Mouse (Mus musculus): ENCODE measurements around the gene Spta1.

Spta1 gene

DNA sequence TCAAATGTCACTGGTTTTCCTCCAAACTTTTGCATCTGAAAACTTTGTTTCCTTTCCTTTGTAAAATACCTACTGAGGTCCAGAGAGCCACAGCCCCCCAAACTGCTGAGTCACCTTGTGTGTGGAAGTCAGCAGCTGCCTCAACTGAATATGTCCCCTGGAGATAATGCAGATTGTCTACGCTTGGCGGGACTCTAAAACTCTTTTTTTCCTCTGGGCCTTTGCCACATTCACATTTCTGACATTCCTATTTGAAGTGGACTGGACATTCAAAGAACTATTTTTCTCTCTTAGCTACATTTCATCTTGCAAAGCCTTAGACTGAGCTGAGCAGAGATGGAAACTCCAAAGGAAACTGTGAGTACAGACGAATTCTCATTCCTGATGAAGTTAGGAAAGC lies at the start of gene Spta1:
TSS of gene Spta1 (plus strand) at position 172 of the 400 bp plus-strand sequence.
- DNase-seq (ENCODE audit: low spot score), result no peak

DNA sequence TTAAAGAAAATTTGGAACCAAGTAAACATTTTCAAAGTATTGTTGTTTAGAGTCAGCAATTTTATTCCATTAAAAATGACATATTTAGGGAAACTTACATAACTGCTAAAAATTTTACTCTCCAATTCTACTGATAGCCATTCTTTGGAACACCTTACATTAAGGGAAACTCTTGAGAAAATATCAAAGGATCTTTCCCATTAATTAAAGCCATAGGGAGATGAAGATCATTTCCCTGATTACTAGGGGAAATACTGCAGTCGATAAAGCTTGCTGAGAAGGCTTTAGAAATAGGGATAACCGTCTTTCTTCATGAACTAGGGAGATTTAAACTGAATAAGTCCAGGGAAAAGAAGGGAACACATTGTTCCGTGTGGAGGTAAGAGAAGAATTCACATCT lies 41.4 kb upstream of the Spta1 start, which contains the start of gene Olfr424:
TSS of gene Olfr424 (plus strand) at position 301 of the 400 bp plus-strand sequence.
- no peak for DNase-seq (ENCODE audit: low spot score)

DNA sequence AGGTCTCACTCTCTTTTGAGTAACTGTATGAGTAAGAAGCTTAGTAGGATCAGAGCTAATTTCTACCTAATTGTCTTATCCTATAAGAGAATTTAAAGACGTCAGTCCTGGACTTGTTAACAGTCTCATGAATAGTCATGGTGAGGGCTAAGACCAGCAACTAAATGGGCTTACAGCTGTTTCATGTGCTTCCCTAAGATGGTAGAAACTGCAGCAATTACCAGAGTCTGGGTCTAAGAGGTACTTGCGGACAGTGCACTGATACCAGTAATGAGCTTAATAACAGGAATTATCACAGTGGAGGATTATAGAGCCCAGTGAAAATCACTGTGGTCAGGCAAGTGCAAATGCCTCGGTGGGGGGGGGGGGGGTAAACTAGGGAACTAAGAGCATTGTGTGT lies 40.6 kb upstream of the Spta1 start:
- no peak for DNase-seq (ENCODE audit: low spot score)

DNA sequence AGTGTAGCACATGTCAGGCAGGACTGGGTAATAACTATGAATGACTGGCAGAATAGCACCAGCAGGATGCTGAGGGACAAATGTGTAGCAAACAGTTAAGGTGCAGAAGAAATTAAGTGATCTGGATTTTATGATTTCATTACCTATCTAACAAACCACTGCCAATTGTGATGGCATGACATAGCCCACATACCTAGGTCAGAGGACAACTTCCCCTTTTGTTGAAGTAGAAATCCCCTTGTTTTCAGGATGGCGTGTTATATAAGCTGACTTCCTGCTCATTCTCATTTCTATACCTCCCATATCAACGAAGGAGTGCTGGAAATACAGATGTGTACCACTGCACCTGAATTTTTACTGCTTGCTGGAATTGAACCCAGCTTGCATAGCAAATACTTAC lies 31.2 kb upstream of the Spta1 start:
- no peak for DNase-seq (ENCODE audit: low spot score)

DNA sequence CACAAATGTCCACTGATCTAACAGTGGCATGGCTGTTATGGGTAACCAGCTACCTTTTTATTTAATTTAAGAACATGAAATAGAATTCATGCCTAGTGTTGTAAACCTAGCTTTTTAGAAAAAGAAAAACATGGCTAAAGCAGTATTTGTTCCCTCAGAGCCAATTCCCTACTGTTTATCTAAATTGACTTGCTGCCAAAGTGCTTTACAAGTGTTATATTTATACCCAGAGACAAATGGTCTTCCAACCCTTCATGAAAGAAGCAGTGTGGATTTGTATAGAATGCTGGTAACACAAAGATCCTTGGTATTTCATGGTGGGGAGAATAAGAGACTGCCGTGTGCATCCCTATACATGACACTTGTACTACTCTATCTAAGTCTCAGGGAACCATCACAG lies 25.9 kb upstream of the Spta1 start:
- DNase-seq (ENCODE audit: low spot score), result no peak

DNA sequence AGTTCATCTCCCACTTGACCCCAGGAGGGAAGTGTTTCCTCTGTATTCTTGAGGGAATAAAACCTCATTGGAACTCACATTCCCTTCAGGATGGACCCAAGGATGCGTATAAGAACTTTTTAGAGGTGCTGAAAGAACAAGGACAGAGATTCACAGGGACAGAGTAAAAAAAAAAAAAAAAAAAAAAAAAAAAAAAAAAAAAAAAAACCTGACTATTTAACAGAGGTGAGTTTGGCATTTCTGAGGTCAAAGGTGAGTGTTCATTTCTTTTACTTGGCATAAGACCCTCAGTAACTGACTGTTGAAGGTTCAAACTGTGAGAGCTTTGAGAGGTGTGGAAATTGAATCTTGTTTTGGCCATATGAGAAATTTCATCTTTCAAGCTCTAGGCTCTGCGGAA lies 23.3 kb upstream of the Spta1 start:
- DNase-seq (ENCODE audit: low spot score), result no peak

DNA sequence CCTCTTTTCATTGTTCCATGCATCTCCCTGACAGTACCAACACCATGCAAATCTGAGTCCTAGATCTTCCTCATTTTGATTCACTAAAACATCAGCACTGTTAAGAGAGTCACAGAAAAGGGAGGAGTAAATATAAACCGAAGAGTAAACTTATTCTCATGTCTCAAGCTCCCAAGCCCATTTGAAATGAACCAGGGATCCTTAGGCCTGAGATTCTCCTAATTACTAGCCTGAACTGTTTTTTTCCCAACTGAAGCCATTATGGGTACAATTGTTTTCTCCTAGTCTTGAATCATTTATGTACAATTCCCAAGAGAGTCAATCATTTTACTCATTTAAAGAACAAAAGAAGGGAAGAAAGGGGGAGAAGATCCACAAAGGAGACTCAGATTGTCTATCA lies 17.2 kb upstream of the Spta1 start, which contains the start of gene Olfr420:
TSS of gene Olfr420 (plus strand) at position 301 of the 400 bp plus-strand sequence.
- DNase-seq (ENCODE audit: low spot score), result no peak

DNA sequence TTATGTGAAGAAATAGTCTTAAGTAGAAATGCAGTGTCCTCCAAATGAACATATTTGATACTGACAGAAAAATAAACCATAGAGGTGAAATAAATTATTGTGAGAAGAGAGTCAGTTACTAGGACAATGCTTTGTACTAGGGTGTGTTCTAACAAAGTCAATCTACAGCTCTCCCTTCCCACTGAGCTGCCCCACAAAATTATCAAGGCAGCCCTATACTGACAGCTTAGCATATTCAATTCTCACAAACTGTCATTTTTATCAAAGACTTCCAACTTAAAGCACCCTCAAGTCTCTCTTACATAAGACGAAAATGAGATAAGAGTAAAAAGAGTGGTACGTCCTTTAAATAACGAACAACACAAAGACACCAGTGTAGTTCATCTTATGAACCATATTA lies 15.0 kb upstream of the Spta1 start:
- DNase-seq (ENCODE audit: low spot score), result no peak

DNA sequence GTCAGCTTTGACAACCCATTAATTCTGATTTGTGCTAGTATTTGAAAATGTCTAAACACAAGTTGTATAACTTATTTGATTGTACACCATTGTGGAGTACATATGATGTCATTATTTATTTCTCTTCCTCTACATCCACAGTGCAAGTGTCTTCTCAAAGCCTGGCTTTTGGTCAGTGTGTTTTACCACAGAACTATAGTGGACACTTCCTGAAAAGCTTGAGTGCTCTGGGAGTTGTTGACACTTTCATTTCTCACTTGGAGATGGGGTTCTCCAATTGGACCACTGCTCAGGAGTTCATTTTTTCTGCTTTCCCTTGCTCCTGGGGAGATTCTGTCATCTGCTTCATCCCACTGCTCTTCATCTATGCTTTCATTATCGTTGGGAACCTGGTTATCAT lies 14.1 kb upstream of the Spta1 start:
- DNase-seq (ENCODE audit: low spot score), result no peak

DNA sequence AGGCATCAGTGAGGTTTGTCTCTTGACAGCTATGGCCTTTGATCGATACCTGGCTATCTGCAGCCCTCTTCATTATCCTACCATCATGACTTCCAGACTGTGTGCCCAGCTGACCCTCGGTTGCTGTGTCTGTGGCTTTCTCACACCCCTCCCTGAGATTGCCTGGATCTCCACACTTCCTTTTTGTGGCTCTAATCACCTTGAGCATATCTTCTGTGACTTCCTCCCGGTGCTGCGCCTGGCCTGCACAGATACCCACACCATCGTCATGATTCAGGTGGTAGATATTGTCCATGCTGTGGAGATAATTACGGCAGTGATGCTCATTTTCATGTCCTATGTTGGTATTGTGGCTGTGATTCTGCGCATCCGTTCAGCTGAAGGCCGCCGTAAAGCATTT lies 13.5 kb upstream of the Spta1 start:
- no peak for DNase-seq (ENCODE audit: low spot score)

DNA sequence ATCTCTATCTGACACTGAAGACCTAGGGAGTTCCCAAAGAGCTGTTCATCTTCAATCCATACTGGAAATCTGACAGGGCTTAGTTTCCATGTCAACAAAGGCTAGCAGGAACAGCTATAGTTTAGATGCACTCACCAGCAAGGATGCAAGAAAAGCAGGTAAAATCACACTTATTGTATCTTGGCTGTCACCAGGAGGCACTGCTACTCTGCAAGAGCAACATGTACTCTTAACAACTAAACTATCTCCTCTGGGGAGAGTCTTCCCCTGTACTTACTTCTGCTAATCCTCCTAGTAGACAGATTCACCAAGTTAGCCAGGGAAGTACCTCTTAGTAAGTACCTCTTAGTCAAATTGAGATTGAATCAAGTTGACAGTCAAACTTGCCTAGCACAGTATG lies 3.6 kb upstream of the Spta1 start:
- no peak for DNase-seq (ENCODE audit: low spot score)

DNA sequence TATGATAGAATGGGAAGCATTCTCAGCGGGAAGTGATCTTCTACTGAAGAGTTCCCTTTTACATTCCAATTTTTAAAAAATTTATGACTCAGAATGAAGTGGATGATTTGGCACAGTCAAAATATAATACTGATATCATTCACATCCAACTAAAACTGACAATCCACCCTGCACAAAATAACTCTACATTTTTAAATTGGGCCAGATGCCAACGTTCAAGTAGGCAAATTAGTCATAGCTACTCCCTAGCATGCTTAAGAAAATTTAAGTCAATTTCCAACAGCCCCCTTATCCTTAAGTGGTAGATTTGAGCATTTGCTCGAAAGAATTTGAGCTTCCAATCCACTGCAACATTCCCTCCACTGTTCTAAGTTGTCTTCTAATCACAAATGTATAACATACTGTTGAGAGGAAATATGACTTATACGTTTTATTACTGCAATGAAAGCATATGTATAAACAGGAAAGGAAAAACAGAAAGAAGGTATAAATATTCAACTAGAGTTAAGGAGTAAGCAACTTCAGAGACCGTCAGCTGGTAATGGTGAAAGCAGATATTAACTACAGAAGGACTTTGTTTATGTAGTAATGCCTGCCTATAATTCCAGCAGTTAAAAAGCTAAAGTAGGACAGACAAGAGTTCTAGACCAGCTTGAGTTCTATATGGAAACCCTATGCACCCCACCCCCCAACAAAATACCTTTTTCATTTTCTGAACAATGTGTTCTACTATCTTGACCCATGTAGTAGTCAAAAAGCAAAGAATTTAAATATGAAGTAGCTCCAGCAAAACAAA lies 1.7 kb upstream of the Spta1 start:
- DNase-seq (ENCODE audit: low spot score), result no peak

DNA sequence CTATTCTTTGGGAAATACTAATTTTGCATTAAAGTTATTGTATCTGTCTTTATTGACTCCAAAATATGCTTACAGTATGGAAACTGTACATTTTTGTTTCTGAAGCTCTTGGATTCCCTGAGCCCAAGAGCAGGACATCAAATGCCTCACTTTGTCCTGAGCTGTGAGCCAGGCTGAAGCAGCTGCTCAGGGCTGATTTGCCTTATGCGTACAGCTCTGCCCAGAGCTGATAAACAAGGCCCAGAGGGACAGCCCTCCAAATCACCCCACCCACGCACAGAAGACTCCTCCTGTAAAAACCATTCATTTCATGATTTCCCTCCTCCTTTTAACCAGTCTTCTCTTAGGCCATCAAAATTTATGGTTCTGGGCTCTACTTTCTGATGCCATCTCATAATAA lies 1.0 kb upstream of the Spta1 start:
- DNase-seq (ENCODE audit: low spot score), result no peak

DNA sequence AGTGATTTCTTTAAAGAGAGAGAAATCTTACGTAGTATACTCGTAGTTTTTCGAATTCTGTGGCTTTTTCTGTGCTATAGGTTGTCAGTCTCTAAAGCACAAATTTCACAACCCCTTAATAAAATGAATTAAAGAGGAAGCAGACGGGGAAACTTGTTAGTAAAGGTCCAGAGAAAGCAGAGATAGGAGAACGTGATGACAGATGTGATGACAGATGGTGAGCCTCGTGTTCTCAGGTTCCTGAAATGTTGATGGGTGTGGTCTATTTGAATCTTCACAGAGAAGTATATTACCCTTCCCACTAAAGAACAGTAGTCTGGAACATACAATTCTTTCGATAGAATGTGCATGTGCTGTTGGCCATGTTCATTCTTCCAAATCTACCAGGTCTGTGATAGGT lies 32.1 kb downstream of the Spta1 start:
- DNase-seq (ENCODE audit: low spot score), result no peak

DNA sequence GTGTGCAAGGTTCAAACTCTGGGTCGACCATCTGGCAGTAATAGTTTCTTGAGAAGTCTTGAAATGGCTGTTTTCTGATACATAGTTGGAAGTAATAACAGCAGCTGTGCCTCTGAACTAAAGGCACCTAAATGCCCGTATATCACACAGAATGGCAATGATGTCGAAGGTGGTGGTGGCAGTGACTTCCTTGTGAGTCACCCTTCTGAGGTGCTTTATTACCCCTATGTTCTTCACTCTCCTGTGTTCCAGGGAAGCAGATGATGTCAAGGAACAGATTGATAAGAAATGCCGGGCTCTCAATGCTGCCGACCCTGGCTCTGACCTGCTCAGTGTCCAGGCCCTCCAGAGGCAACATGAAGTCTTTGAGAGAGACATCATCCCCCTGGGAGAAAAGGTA lies 39.7 kb downstream of the Spta1 start:
- no peak for DNase-seq (ENCODE audit: low spot score)

DNA sequence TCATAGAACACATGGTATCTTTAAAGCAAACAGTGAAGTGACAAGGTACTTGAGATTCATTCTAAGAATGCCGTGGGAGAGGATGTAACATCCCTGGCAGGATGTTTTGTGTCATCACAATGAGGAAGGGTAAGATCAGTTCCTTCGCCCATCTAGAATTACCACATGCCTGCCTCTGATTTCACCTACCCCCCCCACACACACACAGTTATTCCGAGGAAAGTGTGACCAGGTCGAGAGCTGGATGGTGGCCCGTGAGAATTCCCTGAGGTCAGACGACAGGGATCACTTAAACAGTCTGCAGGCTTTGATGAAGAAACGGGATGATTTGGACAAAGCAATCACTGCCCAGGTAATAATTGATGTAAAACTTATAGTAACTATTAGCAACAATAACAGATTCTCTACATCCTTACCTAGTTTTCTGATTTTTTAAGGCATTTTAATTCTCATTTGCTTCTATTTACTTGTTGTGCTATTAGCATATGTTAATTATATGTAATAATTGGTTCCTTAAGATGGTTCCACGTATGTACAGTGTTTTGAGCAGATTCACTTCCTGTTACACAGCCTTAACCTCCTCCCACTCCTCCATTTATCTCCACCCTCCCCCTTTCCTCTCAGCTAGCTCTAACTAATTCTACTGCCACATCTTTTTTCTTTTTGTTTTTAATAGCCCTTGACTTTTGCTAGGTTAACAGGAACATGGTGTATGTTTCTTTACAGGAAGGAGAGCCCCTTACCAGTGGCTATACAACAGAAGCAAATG lies 42.9 kb downstream of the Spta1 start:
- DNase-seq (ENCODE audit: low spot score), result no peak

DNA sequence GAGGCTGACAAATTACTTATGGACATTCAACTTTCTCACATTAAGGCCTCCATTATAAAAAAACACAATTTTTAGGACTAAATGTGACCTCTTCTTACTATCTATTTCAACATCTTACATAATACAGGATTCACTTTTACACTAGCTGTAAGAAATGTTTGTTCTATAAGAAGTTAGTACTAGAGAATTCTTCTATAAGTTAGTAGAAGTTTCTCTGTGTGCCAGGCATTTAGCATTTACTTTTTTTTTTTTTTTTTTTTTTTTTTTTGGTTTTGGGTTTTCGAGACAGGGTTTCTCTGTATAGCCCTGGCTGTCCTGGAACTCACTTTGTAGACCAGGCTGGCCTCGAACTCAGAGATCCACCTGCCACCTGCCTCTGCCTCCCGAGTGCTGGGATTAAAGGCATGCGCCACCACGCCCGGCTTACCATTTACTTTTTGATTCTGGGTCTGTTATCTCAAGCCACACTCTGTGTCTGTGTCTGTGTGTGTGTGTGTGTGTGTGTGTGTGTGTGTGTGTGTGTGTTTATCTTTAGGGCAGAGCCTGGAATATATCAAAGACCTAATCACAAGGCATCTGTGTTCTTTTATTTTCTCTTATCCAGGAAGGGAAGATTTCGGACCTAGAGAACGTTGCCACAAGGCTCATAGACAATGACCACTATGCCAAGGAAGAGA lies 44.1 kb downstream of the Spta1 start:
- no peak for DNase-seq (ENCODE audit: low spot score)

DNA sequence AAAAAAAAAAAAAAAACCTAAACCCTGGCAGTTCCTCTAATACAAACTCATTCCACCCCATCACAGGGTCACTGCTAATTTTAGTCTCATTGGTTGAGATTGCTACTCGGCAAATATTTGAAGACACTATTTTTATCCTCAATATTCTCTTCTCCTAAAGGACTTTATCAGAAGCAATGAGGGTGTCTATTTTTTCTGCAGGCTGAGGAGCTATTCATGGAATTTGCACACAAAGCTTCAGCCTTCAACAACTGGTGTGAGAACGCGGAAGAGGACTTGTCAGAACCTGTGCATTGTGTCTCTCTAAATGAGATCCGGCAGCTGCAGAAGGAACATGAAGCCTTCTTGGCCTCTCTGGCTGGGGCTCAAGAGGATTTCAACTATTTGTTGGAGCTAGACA lies 67.3 kb downstream of the Spta1 start:
- DNase-seq (ENCODE audit: low spot score), result no peak

DNA sequence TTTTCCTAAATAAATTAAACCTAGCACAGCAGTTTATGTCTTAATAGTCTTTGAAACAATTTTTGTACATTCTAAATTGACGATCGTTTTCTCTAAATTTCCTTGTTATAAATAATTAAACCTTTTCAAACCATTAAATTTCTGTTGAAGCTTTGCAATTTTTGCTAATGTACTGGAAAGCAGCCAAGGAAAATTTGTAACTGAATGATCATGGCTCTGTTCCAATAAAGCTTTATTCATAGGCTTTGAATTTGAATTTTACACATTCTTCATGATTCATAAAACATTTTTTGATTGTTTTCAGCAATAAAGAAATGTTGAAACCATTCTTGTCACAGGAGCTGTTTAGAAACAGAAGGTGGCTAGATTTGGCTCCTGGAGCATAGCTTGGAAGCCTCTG lies 72.0 kb downstream of the Spta1 start:
- DNase-seq (ENCODE audit: low spot score), result no peak

DNA sequence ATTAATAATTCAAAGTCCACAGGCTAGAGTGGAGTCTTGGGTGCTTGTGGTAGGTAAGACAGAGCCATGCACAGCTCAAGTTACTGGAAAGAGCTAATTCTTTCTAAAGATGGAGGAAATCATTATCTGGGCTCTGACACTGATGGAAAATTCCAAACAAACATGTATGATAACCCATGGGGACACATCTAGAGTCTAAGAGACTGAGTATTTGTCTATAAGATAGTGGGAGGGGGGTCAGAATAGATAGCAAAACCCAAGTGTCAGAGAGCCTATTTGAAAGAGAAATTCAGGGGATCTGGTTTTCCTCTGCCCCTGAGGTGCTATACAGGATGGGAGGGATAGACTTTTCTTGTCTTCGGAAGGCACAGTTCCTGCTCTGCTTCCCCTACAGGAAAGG lies 73.5 kb downstream of the Spta1 start:
- no peak for DNase-seq (ENCODE audit: low spot score)

DNA sequence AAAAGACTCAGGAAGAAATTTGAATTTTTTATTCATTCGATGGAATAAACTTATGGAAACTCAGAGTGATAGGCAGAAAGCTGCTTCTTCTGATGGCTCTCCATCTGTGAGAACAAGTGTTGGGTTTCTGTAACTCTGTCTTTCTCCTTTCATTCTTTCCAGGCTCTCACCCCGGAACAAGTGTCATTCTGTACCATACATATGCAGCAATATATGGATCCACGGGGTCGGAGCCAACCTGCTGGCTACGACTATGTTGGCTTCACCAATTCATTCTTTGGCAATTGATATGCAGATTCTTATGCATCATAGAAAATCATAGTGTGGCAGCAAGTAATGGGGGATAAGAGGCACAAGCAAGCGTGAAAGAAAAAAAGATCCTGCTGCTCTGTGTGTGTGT lies 74.6 kb downstream of the Spta1 start:
- DNase-seq (ENCODE audit: low spot score), result no peak

DNA sequence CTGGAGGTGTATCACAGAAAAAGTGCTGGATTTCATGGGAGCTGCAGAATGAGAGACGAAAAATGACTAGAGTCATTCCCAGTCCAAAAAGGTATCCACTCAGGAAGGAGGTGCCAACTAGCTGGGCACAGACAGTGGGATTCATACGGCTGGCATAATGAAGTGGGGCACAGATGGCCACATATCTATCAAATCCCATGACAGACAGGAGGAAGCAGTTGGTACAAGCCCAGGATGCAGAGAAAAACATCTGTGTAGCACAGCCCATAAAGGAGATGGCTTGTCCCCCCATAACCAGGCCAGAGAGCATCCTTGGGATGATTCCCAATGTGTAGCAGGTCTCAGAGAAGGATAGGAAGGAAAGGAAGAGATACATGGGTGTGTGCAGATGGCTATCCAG lies 77.8 kb downstream of the Spta1 start:
- no peak for DNase-seq (ENCODE audit: low spot score)

DNA sequence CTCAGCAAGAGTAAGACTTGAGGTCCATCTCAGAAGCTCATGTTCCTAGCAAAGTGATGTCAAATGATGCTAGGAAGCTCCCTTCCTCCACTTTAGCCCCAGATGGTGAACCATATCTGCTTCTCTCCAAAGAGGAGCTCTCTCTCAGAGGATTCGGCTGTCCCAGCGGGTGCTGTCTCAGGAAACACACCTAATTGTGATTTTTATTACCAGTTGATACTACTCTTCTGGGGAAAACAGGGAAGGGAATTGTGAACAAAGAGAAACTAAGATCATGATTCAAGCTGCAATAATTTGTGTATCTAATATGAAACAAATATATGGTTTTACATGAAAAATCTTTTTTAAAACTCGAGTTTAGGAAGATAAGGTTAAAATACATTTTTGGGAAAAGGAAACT lies 79.4 kb downstream of the Spta1 start, which contains the start of gene Olfr419:
TSS of gene Olfr419 (minus strand) at position 101 of the 400 bp plus-strand sequence.
- DNase-seq (ENCODE audit: low spot score), result no peak
